Mouse (Mus musculus) intestine, embryonic 14.5 days (tissue): ENCODE measurements around the gene Fkbp5. TPM values are rescaled to one million over a fixed set of nuclear protein-coding genes. Genes with fewer than 3 reads are reported as not detected.
A peak's percentile ranks its signal among the peaks of the same experiment; 100 is the strongest.
"Not testable (repeated sequence)": the region's sequence is repeated elsewhere in the genome, so short reads cannot be mapped to it uniquely, and the experiment has no call there.

Experiments used
- ATAC-seq: fragments of 200-750 bp; cut with Nextera tagmentation; replicated peaks from 2 replicates; pipeline ENCODE4 v1.8.0; 2017; ENCODE audit warnings: low read depth, moderate number of reproducible peaks, moderate TSS enrichment, moderate library complexity; ENCODE audit not compliant: low FRiP score, low TSS enrichment
- DNase-seq: peaks from one replicate; pipeline ENCODE4 v3.0.0-alpha.2; 2018; ENCODE audit warnings: low spot score
- H3K27ac ChIP-seq: fragments of 300-500 bp; sonication (generic); 2 replicates; pipeline ENCODE4 v1.5.1; 2014; ENCODE audit warnings: low read depth, mild to moderate bottlenecking, control low read depth
- H3K27me3 ChIP-seq: fragments of 300-500 bp; sonication (generic); replicated peaks from 2 replicates; pipeline ENCODE4 v1.6.1; 2014; ENCODE audit warnings: low read length, control low read depth; ENCODE audit not compliant: control insufficient read depth, insufficient read depth
- H3K36me3 ChIP-seq: fragments of 300-500 bp; sonication (generic); 2 replicates; pipeline ENCODE4 v1.6.1; 2014; ENCODE audit warnings: low read length, control low read depth; ENCODE audit not compliant: control insufficient read depth, insufficient read depth
- H3K4me1 ChIP-seq: fragments of 300-500 bp; sonication (generic); replicated peaks from 2 replicates; pipeline ENCODE4 v1.6.1; 2014; ENCODE audit warnings: low read length, control low read depth, mixed read lengths; ENCODE audit not compliant: control insufficient read depth, insufficient read depth
- H3K4me2 ChIP-seq: fragments of 300-500 bp; sonication (generic); 2 replicates; pipeline ENCODE4 v1.6.1; 2014; ENCODE audit warnings: low read length
- H3K4me3 ChIP-seq: fragments of 300-500 bp; sonication (generic); 2 replicates; pipeline ENCODE4 v1.5.1; 2014; ENCODE audit warnings: low read depth, low read length, control low read depth, mixed read lengths
- H3K9ac ChIP-seq: fragments of 300-500 bp; sonication (generic); 2 replicates; pipeline ENCODE4 v1.6.1; 2014; ENCODE audit warnings: mild to moderate bottlenecking, low read length
- H3K9me3 ChIP-seq: fragments of 300-500 bp; sonication (generic); 2 replicates; pipeline ENCODE4 v1.6.1; 2016; ENCODE audit warnings: low read length, control low read depth; ENCODE audit not compliant: control insufficient read depth
- WGBS: fragments of 180-500 bp; shearing (Covaris S2); extraction: QIAGEN DNeasy Blood & Tissue Kit; methylation state at CpG from one replicate; pipeline ENCODE4 v1.1.7; 2014; 5-methylcytosine and 5-hydroxymethylcytosine counted together
- polyA plus RNA-seq: library from polyadenylated mRNA; unstranded; fragments of >200 nt; fragmentation: Nextera tagmentation; extraction: Ambion mirVana; gene quantifications from 2 replicates; pipeline ENCODE4 v1.2.1, GENCODE M21; 2014

Fkbp5 gene
- polyA plus RNA-seq, 1 experiment from 2014 or later, result 8.7 TPM

- WGBS, result 5% methylated on average over 13 of the region's 13 CpGs
- Histone ChIP-seq H3K36me3 (no peaks in the 10 kb centered on the region), H3K9me3 (no peaks in the 10 kb centered on the region), H3K4me2 (no peak overlapping the region), H3K27me3 (peaks cover 21% of the 10 kb centered on the region), H3K4me3 (no peak overlapping the region), H3K9ac (no peak overlapping the region), H3K27ac (no peak overlapping the region), H3K4me1 (peaks cover 5% of the 10 kb centered on the region; the same call in 1 of the 2 replicates)
- no peak for ATAC-seq
- DNase-seq, result peak; percentile 93
Observed at GRCm38 (mm10) chr17:28368449-28368848, 148.9 kb downstream of the Fkbp5 start.

DNA sequence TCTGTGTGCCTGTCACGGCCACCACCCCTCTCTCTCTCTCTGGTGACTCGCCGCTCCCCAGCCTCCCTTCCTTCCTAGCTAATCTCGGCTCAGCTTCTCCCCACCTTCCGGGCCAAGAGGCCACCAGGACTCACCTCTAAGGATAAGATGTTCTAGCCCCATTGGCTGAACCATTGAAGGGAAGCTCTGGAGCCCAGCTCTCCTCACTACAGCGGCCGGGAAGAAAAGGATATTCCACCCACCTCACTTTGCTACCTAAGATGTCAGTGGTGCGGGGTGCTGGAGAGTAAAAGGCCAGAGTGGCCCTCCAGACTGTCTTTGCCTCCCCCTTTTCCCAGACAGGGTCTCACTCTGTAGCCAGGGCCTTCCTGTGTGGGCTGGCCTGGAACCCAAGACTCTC is 152.2 kb downstream of the Fkbp5 start, which contains the start of gene Tulp1:
Gene Tulp1, minus strand, starts transcription at position 101 of the 400 bp plus-strand sequence.
- H3K9me3 ChIP-seq, result no peaks in the 10 kb centered on the region
- 35% methylated on average over 8 of the region's 8 CpGs for WGBS
- ATAC-seq (no peak), DNase-seq (no peak)
- H3K4me2 ChIP-seq, result peak within 1 kb of the TSS; percentile 44
- peak within 1 kb of the TSS; percentile 22 for H3K4me3 ChIP-seq
- H3K4me1 ChIP-seq, result peaks cover 15% of the 10 kb centered on the region; the same call in 1 of the 2 replicates
- H3K27ac ChIP-seq, result no peak within 1 kb of the TSS
- no peaks in the 10 kb centered on the region for H3K36me3 ChIP-seq
- H3K27me3 ChIP-seq, result peaks cover 36% of the 10 kb centered on the region
- 0 out of 2 replicates have a peak within 1 kb of the TSS, but pooled peaks have one; percentile 29 for H3K9ac ChIP-seq

- ATAC-seq (no peak), DNase-seq (no peak)
- 0 out of 2 replicates have a peak overlapping the region, but pooled peaks have one; percentile 31 for H3K4me3 ChIP-seq
- peaks cover 16% of the 10 kb centered on the region; the same call in 1 of the 2 replicates for H3K4me1 ChIP-seq
- no peak overlapping the region for H3K27ac ChIP-seq
- H3K9ac ChIP-seq, result peak overlapping the region; percentile 22; the same call in 1 of the 2 replicates
- peak overlapping the region; percentile 53 for H3K4me2 ChIP-seq
- H3K9me3 ChIP-seq, result no peaks in the 10 kb centered on the region
- H3K36me3 ChIP-seq, result no peaks in the 10 kb centered on the region
- peaks cover 42% of the 10 kb centered on the region for H3K27me3 ChIP-seq
- WGBS, result 33% methylated on average over 6 of the region's 6 CpGs
Observed at GRCm38 (mm10) chr17:28363507-28363906, 153.8 kb downstream of the Fkbp5 start.

GRCm38 (mm10) chr17:28362653-28363292 is 154.6 kb downstream of the Fkbp5 start:
- no peaks in the 10 kb centered on the region for H3K36me3 ChIP-seq
- H3K27me3 ChIP-seq, result peaks cover 46% of the 10 kb centered on the region
- ATAC-seq (no peak), DNase-seq (no peak)
- H3K4me3 ChIP-seq, result peak overlapping the region; percentile 31
- H3K4me1 ChIP-seq, result peaks cover 20% of the 10 kb centered on the region; the same call in 1 of the 2 replicates
- no peak overlapping the region for H3K27ac ChIP-seq
- H3K9ac ChIP-seq, result peak overlapping the region; percentile 27
- H3K9me3 ChIP-seq, result no peaks in the 10 kb centered on the region
- peak overlapping the region; percentile 53 for H3K4me2 ChIP-seq
- WGBS, result 4% methylated on average over 25 of the region's 25 CpGs

DNA sequence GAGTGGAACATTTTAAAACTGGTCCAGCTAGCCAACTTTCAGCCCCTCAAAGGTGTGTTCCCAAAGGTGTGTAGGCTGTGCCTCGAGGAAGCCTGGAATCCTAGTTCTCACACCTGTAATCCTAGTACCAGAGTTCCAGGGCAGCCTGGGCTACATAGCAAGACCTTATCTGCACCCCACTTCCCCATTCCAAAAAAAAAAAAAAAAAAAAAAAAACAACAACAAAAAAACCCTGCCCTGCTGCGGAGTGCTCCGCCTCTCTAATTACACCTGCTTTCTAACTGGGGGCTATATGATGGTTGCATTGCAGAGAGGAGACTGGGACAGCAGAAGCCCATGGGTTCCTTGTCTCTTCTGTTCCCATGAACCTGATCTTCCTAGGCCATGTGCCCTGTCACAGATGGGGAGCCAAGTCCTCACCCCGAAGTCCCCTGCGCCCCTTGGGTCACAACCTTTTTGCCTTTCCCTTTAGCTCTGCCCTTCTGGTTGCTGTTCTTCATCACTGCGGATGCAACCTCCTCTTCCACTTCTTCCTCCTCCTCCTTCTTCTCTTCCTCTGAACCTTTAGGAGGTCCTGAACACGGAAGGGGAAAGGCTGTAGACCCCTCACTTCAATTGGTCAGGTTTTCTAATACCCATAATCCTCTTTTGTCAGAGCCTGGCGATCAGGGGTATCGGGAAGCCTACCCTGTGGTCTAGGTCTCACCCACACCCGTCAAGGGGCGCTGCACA is 155.2 kb downstream of the Fkbp5 start:
- H3K4me3 ChIP-seq, result peak overlapping the region; percentile 31
- DNase-seq (no peak), ATAC-seq (no peak)
- H3K4me1 ChIP-seq, result peaks cover 20% of the 10 kb centered on the region; the same call in 1 of the 2 replicates
- H3K27me3 ChIP-seq, result peaks cover 46% of the 10 kb centered on the region
- no peaks in the 10 kb centered on the region for H3K9me3 ChIP-seq
- no peak overlapping the region for H3K27ac ChIP-seq
- no peaks in the 10 kb centered on the region for H3K36me3 ChIP-seq
- H3K9ac ChIP-seq, result peak overlapping the region; percentile 27
- H3K4me2 ChIP-seq, result peak overlapping the region; percentile 53
- 39% methylated on average over 11 of the region's 11 CpGs for WGBS

DNA sequence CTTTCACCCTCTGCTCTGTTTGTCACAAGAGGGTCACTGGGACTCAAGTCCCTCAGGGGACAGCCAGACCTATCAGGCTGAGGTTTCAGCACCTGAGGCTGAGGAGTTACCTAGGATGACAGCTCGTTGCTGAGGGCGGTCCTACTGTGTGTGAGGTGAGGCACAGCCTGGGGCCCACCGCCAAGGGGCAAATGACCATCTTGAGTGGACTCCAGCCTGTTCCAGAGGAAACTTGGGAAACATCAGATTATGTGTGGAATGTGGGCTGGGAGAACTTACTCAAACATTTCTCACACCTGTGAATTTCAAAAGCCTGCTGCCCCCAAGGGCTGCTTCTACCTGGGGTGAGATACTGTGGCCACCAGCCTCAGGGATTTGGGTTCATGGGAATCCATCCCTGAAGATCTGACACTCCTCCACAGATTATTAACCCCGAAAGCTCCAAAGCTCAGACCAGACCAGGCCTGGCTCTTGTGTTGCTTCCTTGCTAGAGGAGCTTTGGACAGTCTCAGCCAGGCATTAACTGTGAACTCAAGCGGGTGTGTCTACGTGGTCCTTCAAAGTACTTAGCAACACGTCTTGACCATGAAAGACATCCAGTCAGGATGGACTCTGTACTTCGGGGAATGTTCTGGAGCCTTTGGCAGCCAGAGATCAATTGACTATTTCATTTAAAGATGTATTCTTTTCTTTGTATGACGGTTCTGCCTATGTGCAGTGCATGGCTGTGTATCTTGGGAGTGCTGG is 156.6 kb downstream of the Fkbp5 start:
- Histone ChIP-seq H3K9ac (no peak overlapping the region), H3K27ac (no peak overlapping the region), H3K4me2 (no peak overlapping the region), H3K4me1 (peaks cover 20% of the 10 kb centered on the region; the same call in 1 of the 2 replicates), H3K9me3 (no peaks in the 10 kb centered on the region), H3K27me3 (peaks cover 46% of the 10 kb centered on the region), H3K36me3 (no peaks in the 10 kb centered on the region), H3K4me3 (no peak overlapping the region)
- DNase-seq, result no peak
- no peak for ATAC-seq
- WGBS, result 77% methylated on average over 9 of the region's 9 CpGs

DNA sequence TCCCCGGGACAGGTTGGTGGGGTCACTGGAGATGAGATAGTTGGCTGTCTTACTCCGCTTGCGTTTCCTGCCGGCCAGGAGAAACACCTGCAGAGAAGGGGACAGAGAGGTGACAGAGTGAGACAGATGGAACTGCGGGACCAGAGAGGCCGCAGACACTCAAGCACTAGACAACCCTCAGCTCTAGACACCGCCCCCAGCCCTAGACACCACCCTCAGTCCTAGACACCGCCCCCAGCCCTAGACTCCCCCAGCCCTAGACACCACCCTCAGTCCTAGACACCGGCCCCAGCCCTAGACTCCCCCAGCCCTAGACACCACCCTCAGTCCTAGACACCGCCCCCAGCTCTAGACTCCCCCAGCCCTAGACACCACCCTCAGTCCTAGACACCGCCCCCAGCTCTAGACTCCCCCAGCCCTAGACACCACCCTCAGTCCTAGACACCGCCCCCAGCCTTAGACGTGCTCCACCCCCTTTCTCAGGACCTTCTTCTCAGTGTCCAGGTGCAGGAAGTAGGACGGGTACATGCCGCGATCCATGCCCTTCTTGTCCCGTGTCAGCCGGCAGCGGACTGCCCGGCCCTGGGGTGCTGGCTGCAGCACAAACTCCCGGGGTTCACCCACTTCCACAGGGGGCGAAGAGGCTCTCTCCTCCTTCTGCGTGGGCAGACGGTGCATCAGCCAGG is 158.6 kb downstream of the Fkbp5 start:
- peaks cover 16% of the 10 kb centered on the region; the same call in 1 of the 2 replicates for H3K4me1 ChIP-seq
- ATAC-seq, H3K9ac ChIP-seq, H3K4me3 ChIP-seq, H3K4me2 ChIP-seq, H3K9me3 ChIP-seq, DNase-seq, H3K36me3 ChIP-seq, H3K27ac ChIP-seq: not testable (repeated sequence)
- WGBS, result 18% methylated on average over 23 of the region's 24 CpGs
- H3K27me3 ChIP-seq, result peaks cover 28% of the 10 kb centered on the region

GRCm38 (mm10) chr17:28355871-28356270 is 161.5 kb downstream of the Fkbp5 start:
- H3K4me1 ChIP-seq, result peaks cover 15% of the 10 kb centered on the region
- ATAC-seq (no peak), DNase-seq (no peak)
- H3K27me3 ChIP-seq, result 0 out of 2 replicates have a peak, but pooled peaks cover 11% of the 10 kb centered on the region
- no peak overlapping the region for H3K4me3 ChIP-seq
- no peak overlapping the region for H3K4me2 ChIP-seq
- no peak overlapping the region for H3K9ac ChIP-seq
- no peaks in the 10 kb centered on the region for H3K36me3 ChIP-seq
- no peaks in the 10 kb centered on the region for H3K9me3 ChIP-seq
- no peak overlapping the region for H3K27ac ChIP-seq
- 91% methylated on average over 12 of the region's 12 CpGs for WGBS
